Mouse (Mus musculus) cortical plate, adult 2 months (tissue): ENCODE measurements around the gene Cd93.

Source experiments
- CTCF ChIP-seq: fragments of 200-500 bp; IDR thresholded peaks from 2 replicates; pipeline ENCODE4 v1.5.1; 2011; ENCODE audit warnings: mild to moderate bottlenecking, control low read depth, low read length; ENCODE audit not compliant: insufficient read depth; ENCODE audit errors: extremely low read depth
- POLR2A ChIP-seq: fragments of 200-500 bp; IDR thresholded peaks from 2 replicates; pipeline ENCODE4 v1.6.1; 2011; ENCODE audit warnings: mild to moderate bottlenecking, low read length, control low read depth; ENCODE audit not compliant: insufficient read depth; ENCODE audit errors: extremely low read depth

DNA sequence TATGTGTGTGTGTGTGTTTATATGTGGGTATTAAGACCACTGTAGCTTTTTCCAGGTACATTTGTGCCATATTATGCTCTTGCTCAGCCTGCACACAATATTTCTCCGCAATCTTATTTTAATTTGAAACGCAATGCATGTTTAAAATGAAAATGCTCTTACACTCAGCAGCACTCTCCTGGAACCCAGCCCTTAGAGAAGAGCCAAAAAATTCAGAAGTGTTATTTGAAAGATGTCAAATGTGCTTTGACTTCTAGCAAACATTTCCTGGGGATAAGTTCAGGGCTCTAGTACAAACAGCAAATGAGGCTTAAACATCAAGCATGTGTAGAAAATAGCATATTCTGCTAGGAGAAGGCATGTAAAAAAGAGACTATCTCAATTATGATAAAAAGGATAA is 23.6 kb downstream of the Cd93 start:
- TF ChIP-seq POLR2A (no peak), CTCF (no peak)
